Mouse (Mus musculus) thymus, adult 2 months (tissue): ENCODE results near the gene Pla2g12b.

Source experiments
- CTCF ChIP-seq: fragments of 200-500 bp; IDR thresholded peaks from 2 replicates; pipeline ENCODE4 v1.5.1; 2012; ENCODE audit warnings: mild to moderate bottlenecking, control low read depth, low read length, moderate library complexity, borderline replicate concordance; ENCODE audit not compliant: control insufficient read depth, poor library complexity, insufficient read depth; ENCODE audit errors: extremely low read depth
- POLR2A ChIP-seq: fragments of 200-500 bp; IDR thresholded peaks from 2 replicates; pipeline ENCODE4 v1.6.1; 2012; ENCODE audit warnings: mild to moderate bottlenecking, low read length, control low read depth, moderate library complexity; ENCODE audit not compliant: control insufficient read depth, poor library complexity, insufficient read depth; ENCODE audit errors: extremely low read depth

DNA sequence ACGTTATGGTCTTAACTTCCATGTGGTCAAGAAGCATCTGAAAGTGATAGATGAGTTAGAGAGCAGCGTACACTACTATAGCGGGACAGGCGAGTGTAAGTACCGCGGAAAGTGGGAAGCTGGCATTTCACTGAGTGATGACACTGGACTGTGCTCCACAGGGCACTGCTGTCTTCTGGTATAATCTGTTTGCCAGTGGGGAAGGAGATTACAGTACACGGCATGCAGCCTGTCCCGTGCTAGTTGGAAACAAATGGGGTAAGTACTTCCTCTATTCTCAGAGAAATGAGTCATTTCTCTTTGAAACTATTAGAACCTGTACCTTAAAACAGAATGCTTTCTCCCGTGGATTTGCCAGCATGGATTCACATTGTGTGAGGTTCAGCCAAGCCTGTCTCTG, 34.0 kb upstream of the Pla2g12b start:
- TF ChIP-seq POLR2A: no peak
- no peak for TF ChIP-seq CTCF
